Mouse (Mus musculus): ENCODE measurements around the gene Gnat2.

DNA sequence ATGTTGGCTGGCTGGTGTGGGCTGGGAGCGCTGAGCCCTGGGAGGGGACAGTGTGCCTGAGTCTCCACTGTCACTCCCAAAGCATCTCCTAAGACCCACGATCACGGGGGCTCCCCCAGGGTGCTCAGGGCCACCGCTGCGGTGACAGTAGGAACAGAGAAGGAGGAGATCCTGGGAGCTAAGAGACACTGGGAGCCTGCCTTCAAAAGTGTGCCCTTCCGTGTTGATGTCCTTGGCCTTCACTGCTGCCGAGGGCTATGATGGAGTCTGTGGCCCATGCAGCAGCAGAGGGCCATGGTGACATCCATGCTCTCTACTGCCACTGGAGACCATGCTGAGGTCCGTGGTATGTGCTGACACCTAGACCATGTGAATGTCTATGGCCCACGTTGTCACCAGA lies 27.0 kb upstream of the Gnat2 start:
- no peak for TF ChIP-seq CTCF (IDR thresholded peaks at IDR 0.05; ENCODE audit: low read depth, low read length)
- no peak for TF ChIP-seq POLR2A (IDR thresholded peaks at IDR 0.05; ENCODE audit: insufficient read depth, low read length)

All from ES-Bruce4 (cell line).